Mouse (Mus musculus): Measurements from ENCODE around the gene Tmem132c.

- TF ChIP-seq CTCF (IDR thresholded peaks at IDR 0.05; ENCODE audit: low read depth) (no peak), EP300 (IDR thresholded peaks at IDR 0.05; ENCODE audit: low read depth) (no peak)
Observed at GRCm38 (mm10) chr5:127607507-127607906, 365.9 kb downstream of the Tmem132c start.

Measured in liver, embryonic 14.5 days (tissue).